Mouse (Mus musculus) stomach, postnatal 0 days (tissue): ENCODE measurements at regions not wholly inside any gene's neighbourhood (a gene's known extent, or its start where the extent isn't known, plus 50 kb on each side); places are given as distances from the start of the nearest gene placed in this dataset.

ENCODE experiments used
- CTCF ChIP-seq: IDR thresholded peaks from 2 replicates; pipeline ENCODE4 v1.5.1; 2016; ENCODE audit warnings: antibody characterized with exemption, low read depth, mild to moderate bottlenecking, moderate library complexity
- EP300 ChIP-seq: optimal IDR thresholded peaks from 2 replicates; pipeline ENCODE3; 2016; ENCODE audit warnings: antibody characterized with exemption

DNA sequence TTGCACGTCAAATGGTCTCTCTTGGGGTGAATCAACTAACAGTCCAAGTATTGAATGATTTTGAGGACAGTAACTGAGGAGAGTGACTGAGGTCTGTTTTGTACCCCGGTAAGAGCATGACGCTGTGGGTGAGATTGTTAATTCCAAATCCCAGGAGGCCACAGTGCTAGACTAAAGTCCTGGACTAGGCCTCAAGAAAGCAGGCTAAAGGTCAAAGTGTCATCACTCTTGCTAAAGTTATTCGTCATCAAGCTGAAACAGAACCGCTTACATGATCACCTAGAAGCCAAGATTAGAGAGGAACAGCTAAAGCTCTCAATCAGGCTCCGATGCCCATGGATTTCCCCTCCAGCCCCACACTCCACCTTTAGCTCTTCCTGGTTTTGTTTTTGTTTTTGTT is 76.6 kb downstream of the Gm10260 start:
- TF ChIP-seq CTCF: no peak
- TF ChIP-seq EP300: no peak
